Mouse (Mus musculus): Measurements from ENCODE around the gene Tlcd1. TPM values are rescaled to one million over a fixed set of nuclear protein-coding genes. Genes with fewer than 3 reads are reported as not detected.

The Tlcd1 gene
- polyA plus RNA-seq, 1 experiment from 2014 or later: 52.5 TPM

DNA sequence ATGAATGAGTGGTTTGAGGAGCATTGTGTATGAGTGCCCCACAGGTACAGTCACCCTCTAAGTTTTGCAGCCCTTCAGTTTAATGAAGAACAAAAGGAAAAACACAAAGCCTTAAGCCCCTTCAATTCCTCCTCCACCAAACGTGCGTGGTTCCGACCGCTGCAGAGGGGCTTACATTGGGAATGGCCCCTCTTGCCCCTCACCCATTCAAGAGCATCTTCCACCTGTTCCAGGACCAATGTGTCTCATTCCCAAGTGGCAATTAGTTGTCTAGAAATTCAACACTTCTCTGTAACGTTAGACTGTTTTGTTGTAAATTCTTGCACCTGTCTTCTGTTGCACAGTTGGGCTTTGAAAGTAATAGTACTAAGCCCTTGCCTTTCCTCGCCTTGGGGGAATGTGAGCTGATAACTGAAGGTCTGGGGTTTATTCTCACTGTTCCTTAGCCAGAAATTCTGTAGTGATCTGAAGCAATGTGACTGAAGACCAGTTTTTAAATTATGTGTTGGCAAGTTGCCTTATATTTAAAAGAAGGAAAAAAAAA, 20.3 kb upstream of the Tlcd1 start:
- 84% methylated on average over 6 of the region's 6 CpGs for WGBS
- H3K4me2 ChIP-seq: no peak overlapping the region
- H3K4me1 ChIP-seq (replicated peaks; ENCODE audit: control insufficient read depth, insufficient read depth, low read length): 0 out of 2 replicates have a peak, but pooled peaks cover 3% of the 10 kb centered on the region
- ATAC-seq (replicated peaks; ENCODE audit: low FRiP score): no peak
- no peaks in the 10 kb centered on the region for H3K27me3 ChIP-seq (replicated peaks; ENCODE audit: control insufficient read depth, insufficient read depth, low read length)
- peaks cover 60% of the 10 kb centered on the region for H3K36me3 ChIP-seq (ENCODE audit: control insufficient read depth, insufficient read depth, low read length)
- DNase-seq (ENCODE audit: low spot score): no peak
- H3K9ac ChIP-seq (ENCODE audit: low read depth, low read length): no peak overlapping the region
- H3K4me3 ChIP-seq (ENCODE audit: low read depth, low read length): no peak overlapping the region
- no peak overlapping the region for H3K27ac ChIP-seq (ENCODE audit: low read depth, low read length)
- H3K9me3 ChIP-seq (ENCODE audit: control insufficient read depth, low read length): no peaks in the 10 kb centered on the region

DNA sequence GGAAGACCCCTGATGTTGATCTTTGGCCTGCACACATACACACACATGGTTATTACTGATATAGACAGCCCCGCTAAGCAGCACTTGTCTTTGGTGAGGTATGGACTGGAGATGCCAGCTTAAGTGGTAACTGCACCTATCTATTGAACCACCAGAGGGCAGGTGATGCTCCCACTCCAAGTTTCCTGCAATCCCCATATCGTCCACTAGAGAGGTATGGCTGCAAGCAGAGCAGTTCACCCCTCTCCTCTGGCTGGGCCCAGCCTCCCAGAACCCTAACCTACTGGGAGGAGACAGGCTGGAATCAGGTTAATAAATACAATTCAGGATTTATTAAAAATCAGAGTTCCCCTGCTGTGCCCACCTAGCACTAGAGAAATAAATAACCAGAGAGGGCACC, 17.4 kb upstream of the Tlcd1 start:
- peak; percentile 68 for DNase-seq (ENCODE audit: low spot score)
- no peak overlapping the region for H3K4me2 ChIP-seq
- no peak overlapping the region for H3K9ac ChIP-seq (ENCODE audit: low read depth, low read length)
- 23% methylated on average over 2 of the region's 2 CpGs for WGBS
- H3K36me3 ChIP-seq (ENCODE audit: control insufficient read depth, insufficient read depth, low read length): peaks cover 57% of the 10 kb centered on the region
- H3K27me3 ChIP-seq (replicated peaks; ENCODE audit: control insufficient read depth, insufficient read depth, low read length): no peaks in the 10 kb centered on the region
- no peak overlapping the region for H3K4me3 ChIP-seq (ENCODE audit: low read depth, low read length)
- H3K4me1 ChIP-seq (replicated peaks; ENCODE audit: control insufficient read depth, insufficient read depth, low read length): peaks cover 23% of the 10 kb centered on the region
- no peaks in the 10 kb centered on the region for H3K9me3 ChIP-seq (ENCODE audit: control insufficient read depth, low read length)
- H3K27ac ChIP-seq (ENCODE audit: low read depth, low read length): no peak overlapping the region
- peak; percentile 67 for ATAC-seq (replicated peaks; ENCODE audit: low FRiP score)

DNA sequence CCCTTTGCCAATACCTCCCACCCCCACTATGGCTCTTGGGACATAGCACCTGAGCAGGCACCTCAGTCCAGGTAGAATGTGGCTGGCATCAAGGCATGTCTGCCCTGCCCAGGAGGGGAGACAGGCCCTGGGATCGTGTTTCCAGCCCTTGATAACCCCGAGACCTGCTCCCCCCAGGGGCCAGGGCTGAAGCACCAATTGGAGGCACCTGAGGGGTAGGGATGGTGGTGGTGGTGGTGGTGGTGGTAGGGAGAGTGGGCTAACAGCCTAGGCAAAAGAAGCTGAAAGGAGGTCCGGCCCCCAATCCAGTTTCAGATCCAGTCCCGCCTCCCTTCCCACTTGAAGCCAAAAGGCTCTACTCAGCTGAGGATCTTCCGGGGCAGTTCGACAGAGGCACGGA, 17.0 kb upstream of the Tlcd1 start:
- Histone ChIP-seq H3K4me3 (ENCODE audit: low read depth, low read length) (no peak overlapping the region), H3K4me2 (no peak overlapping the region), H3K9me3 (ENCODE audit: control insufficient read depth, low read length) (no peaks in the 10 kb centered on the region), H3K4me1 (replicated peaks; ENCODE audit: control insufficient read depth, insufficient read depth, low read length) (peaks cover 23% of the 10 kb centered on the region), H3K36me3 (ENCODE audit: control insufficient read depth, insufficient read depth, low read length) (peaks cover 52% of the 10 kb centered on the region), H3K27ac (ENCODE audit: low read depth, low read length) (no peak overlapping the region), H3K9ac (ENCODE audit: low read depth, low read length) (no peak overlapping the region), H3K27me3 (replicated peaks; ENCODE audit: control insufficient read depth, insufficient read depth, low read length) (no peaks in the 10 kb centered on the region)
- ATAC-seq (replicated peaks; ENCODE audit: low FRiP score): no peak
- WGBS: 77% methylated on average over 7 of the region's 7 CpGs
- DNase-seq (ENCODE audit: low spot score): no peak

DNA sequence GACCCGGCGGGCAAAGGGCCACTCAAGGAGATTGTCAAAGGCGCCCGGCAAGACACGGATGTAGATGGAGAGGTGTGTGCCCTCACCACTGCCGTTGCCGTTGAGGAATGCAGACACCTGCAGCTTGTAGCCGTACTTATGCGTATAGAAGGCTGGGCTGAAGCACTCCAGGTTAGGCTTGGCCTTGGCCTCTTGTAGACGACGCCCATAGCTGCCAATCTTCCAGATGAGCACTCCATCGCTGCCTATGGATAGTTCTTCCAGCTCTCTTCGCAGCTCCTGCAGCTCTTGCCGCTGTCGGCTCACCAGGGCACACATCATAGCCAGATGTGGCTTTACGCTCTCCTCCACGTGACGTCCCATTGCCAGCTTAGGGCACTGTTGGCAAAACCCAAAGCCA, 16.3 kb upstream of the Tlcd1 start:
- peaks cover 23% of the 10 kb centered on the region for H3K4me1 ChIP-seq (replicated peaks; ENCODE audit: control insufficient read depth, insufficient read depth, low read length)
- no peaks in the 10 kb centered on the region for H3K9me3 ChIP-seq (ENCODE audit: control insufficient read depth, low read length)
- H3K4me2 ChIP-seq: no peak overlapping the region
- WGBS: 88% methylated on average over 18 of the region's 18 CpGs
- ATAC-seq (replicated peaks; ENCODE audit: low FRiP score) (no peak), DNase-seq (ENCODE audit: low spot score) (no peak)
- no peaks in the 10 kb centered on the region for H3K27me3 ChIP-seq (replicated peaks; ENCODE audit: control insufficient read depth, insufficient read depth, low read length)
- no peak overlapping the region for H3K4me3 ChIP-seq (ENCODE audit: low read depth, low read length)
- H3K9ac ChIP-seq (ENCODE audit: low read depth, low read length): no peak overlapping the region
- H3K27ac ChIP-seq (ENCODE audit: low read depth, low read length): no peak overlapping the region
- H3K36me3 ChIP-seq (ENCODE audit: control insufficient read depth, insufficient read depth, low read length): peaks cover 48% of the 10 kb centered on the region

DNA sequence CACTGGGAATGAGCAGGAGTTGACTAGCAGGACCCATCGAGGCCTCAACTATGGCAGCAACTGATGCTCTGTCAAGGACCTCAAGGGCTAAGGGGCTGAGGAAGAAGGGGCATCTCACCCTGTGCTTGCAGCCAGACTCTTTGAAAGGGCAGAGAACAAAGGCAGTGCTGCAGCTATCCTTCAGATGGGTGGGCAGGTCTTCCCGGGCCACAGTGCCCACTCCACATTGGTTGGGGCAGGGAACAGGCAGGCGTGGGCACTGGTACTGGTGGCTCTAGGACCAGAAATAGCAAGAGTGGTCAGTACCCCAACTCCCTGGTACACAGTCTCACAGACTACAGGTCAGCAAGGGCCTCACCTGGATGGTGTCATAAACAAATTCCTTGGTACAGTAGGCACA, 15.8 kb upstream of the Tlcd1 start:
- H3K27ac ChIP-seq (ENCODE audit: low read depth, low read length): 0 out of 2 replicates have a peak overlapping the region, but pooled peaks have one; percentile 28
- H3K4me1 ChIP-seq (replicated peaks; ENCODE audit: control insufficient read depth, insufficient read depth, low read length): peaks cover 25% of the 10 kb centered on the region
- no peak overlapping the region for H3K4me3 ChIP-seq (ENCODE audit: low read depth, low read length)
- H3K36me3 ChIP-seq (ENCODE audit: control insufficient read depth, insufficient read depth, low read length): peaks cover 46% of the 10 kb centered on the region
- no peak overlapping the region for H3K4me2 ChIP-seq
- DNase-seq (ENCODE audit: low spot score) (no peak), ATAC-seq (replicated peaks; ENCODE audit: low FRiP score) (no peak)
- no peak overlapping the region for H3K9ac ChIP-seq (ENCODE audit: low read depth, low read length)
- 91% methylated on average over 3 of the region's 3 CpGs for WGBS
- no peaks in the 10 kb centered on the region for H3K9me3 ChIP-seq (ENCODE audit: control insufficient read depth, low read length)
- H3K27me3 ChIP-seq (replicated peaks; ENCODE audit: control insufficient read depth, insufficient read depth, low read length): no peaks in the 10 kb centered on the region

DNA sequence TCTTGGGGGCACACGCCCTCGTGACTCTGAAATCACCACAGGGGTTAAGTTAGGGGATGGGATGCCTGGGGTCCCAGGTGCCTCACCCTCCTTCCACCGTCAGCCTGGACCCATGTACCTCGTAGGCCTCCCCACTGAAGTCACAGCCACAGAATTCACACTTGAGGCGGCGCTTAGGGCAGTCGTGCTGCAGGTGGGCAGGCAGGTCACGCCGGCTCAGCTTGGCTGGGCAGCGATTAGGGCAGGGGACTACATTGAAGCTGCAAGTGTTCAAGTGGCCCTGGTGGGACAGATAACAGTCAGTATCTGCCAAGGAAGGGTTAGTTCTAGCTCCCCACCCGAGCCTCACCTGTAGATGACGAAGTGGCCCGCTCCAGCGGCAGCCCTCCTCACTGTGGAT, 15.3 kb upstream of the Tlcd1 start:
- H3K27me3 ChIP-seq (replicated peaks; ENCODE audit: control insufficient read depth, insufficient read depth, low read length): no peaks in the 10 kb centered on the region
- DNase-seq (ENCODE audit: low spot score) (no peak), ATAC-seq (replicated peaks; ENCODE audit: low FRiP score) (no peak)
- H3K9ac ChIP-seq (ENCODE audit: low read depth, low read length): no peak overlapping the region
- peaks cover 43% of the 10 kb centered on the region for H3K36me3 ChIP-seq (ENCODE audit: control insufficient read depth, insufficient read depth, low read length)
- no peaks in the 10 kb centered on the region for H3K9me3 ChIP-seq (ENCODE audit: control insufficient read depth, low read length)
- 90% methylated on average over 14 of the region's 14 CpGs for WGBS
- H3K4me1 ChIP-seq (replicated peaks; ENCODE audit: control insufficient read depth, insufficient read depth, low read length): peaks cover 30% of the 10 kb centered on the region
- H3K27ac ChIP-seq (ENCODE audit: low read depth, low read length): 0 out of 2 replicates have a peak overlapping the region, but pooled peaks have one; percentile 28
- H3K4me2 ChIP-seq: no peak overlapping the region
- no peak overlapping the region for H3K4me3 ChIP-seq (ENCODE audit: low read depth, low read length)

DNA sequence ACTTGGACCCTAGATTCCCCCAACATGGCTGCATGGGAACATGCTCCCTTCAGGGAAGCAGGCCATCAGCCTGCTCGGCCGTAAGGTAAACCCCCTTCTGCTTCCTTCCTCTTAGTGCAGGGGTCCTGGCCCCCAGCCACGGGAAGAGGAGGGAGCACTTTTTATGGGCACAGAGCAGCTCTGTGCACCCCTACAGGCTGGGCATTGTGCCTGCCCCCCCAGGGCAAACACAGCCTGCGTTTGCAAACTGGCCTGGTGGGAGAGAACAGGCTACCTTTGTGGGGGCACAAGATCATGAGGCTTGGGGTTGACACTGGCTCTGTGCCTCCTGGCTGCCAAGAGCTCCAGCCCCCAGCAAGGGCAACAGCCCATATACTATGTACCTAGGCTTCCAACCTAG, 14.5 kb upstream of the Tlcd1 start:
- Histone ChIP-seq H3K9me3 (ENCODE audit: control insufficient read depth, low read length) (no peaks in the 10 kb centered on the region), H3K36me3 (ENCODE audit: control insufficient read depth, insufficient read depth, low read length) (peaks cover 40% of the 10 kb centered on the region), H3K4me3 (ENCODE audit: low read depth, low read length) (peak overlapping the region; percentile 5; the same call in 1 of the 2 replicates), H3K4me2 (peak overlapping the region; percentile 97), H3K27me3 (replicated peaks; ENCODE audit: control insufficient read depth, insufficient read depth, low read length) (no peaks in the 10 kb centered on the region), H3K27ac (ENCODE audit: low read depth, low read length) (no peak overlapping the region), H3K9ac (ENCODE audit: low read depth, low read length) (peak overlapping the region; percentile 31; the same call in 1 of the 2 replicates), H3K4me1 (replicated peaks; ENCODE audit: control insufficient read depth, insufficient read depth, low read length) (peaks cover 38% of the 10 kb centered on the region)
- no peak for ATAC-seq (replicated peaks; ENCODE audit: low FRiP score)
- WGBS: 65% methylated on average over 4 of the region's 4 CpGs
- DNase-seq (ENCODE audit: low spot score): no peak

DNA sequence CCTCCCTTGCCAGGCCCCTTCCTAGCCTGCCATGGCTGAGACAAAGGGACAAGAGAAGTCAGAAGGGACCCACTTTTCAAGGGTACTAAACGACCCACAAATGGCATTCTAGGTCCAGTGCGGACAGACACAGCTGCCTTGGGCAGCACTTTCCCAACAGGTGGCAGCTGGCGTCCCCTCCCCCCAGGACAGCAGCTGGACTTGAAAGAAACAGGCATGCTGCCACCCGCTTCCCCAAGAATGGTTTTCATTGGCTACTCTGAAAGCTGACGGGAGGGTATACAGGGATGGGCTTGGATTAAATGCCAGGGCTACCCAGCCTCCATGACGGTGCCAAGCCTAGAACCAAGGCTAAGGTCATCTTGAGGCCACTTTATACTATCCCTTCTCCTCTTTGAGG, 14.0 kb upstream of the Tlcd1 start:
- 82% methylated on average over 6 of the region's 6 CpGs for WGBS
- peak overlapping the region; percentile 98 for H3K4me3 ChIP-seq (ENCODE audit: low read depth, low read length)
- peaks cover 39% of the 10 kb centered on the region for H3K4me1 ChIP-seq (replicated peaks; ENCODE audit: control insufficient read depth, insufficient read depth, low read length)
- no peaks in the 10 kb centered on the region for H3K27me3 ChIP-seq (replicated peaks; ENCODE audit: control insufficient read depth, insufficient read depth, low read length)
- peaks cover 39% of the 10 kb centered on the region for H3K36me3 ChIP-seq (ENCODE audit: control insufficient read depth, insufficient read depth, low read length)
- H3K9ac ChIP-seq (ENCODE audit: low read depth, low read length): peak overlapping the region; percentile 99
- no peak for ATAC-seq (replicated peaks; ENCODE audit: low FRiP score)
- H3K27ac ChIP-seq (ENCODE audit: low read depth, low read length): peak overlapping the region; percentile 92; the same call in 1 of the 2 replicates
- H3K4me2 ChIP-seq: peak overlapping the region; percentile 97
- DNase-seq (ENCODE audit: low spot score): no peak
- no peaks in the 10 kb centered on the region for H3K9me3 ChIP-seq (ENCODE audit: control insufficient read depth, low read length)

DNA sequence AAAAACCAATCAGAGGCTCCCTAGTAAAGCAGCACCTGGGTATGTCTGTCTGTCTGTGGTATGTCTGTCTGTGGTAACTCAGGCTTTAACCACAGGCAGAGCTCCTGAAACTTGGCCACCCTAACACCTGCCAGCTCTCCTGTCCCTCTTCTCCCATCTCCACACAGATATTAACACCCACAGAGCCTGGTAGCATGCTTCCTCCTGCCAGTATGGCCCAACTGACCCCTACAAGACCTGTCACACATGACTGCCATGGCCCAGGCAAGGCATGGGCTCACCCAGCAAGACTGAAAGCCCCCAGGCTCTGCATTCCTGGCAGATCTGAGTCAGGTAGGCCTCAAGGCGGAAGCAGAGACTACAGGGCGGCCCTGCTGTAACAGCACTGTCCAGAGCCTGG, 13.5 kb upstream of the Tlcd1 start:
- Histone ChIP-seq H3K27ac (ENCODE audit: low read depth, low read length) (peak overlapping the region; percentile 92), H3K27me3 (replicated peaks; ENCODE audit: control insufficient read depth, insufficient read depth, low read length) (no peaks in the 10 kb centered on the region), H3K9me3 (ENCODE audit: control insufficient read depth, low read length) (no peaks in the 10 kb centered on the region), H3K4me2 (peak overlapping the region; percentile 97), H3K36me3 (ENCODE audit: control insufficient read depth, insufficient read depth, low read length) (peaks cover 33% of the 10 kb centered on the region), H3K4me1 (replicated peaks; ENCODE audit: control insufficient read depth, insufficient read depth, low read length) (peaks cover 42% of the 10 kb centered on the region), H3K4me3 (ENCODE audit: low read depth, low read length) (peak overlapping the region; percentile 98), H3K9ac (ENCODE audit: low read depth, low read length) (peak overlapping the region; percentile 99)
- no peak for ATAC-seq (replicated peaks; ENCODE audit: low FRiP score)
- 90% methylated on average over 2 of the region's 2 CpGs for whole genome bisulfite sequencing
- DNase-seq (ENCODE audit: low spot score): no peak
